Mouse (Mus musculus) ES-Bruce4 (cell line): Measurements from ENCODE around the gene Nox3. TPM values are rescaled to one million over a fixed set of nuclear protein-coding genes. Genes with fewer than 3 reads are reported as not detected.

Experiments
- H3K27ac ChIP-seq: 2 replicates; pipeline ENCODE4 v1.5.1; 2012; ENCODE audit warnings: low read length, inconsistent platforms; ENCODE audit not compliant: insufficient read depth
- H3K27me3 ChIP-seq: 2 replicates; pipeline ENCODE4 v1.6.1; 2012; ENCODE audit warnings: mild to moderate bottlenecking, low read length, inconsistent platforms; ENCODE audit not compliant: control insufficient read depth, poor library complexity, insufficient read depth, severe bottlenecking
- H3K36me3 ChIP-seq: 2 replicates; pipeline ENCODE4 v1.6.1; 2012; ENCODE audit warnings: inconsistent platforms, mild to moderate bottlenecking, low read length, moderate library complexity; ENCODE audit not compliant: control insufficient read depth, poor library complexity, insufficient read depth, severe bottlenecking
- H3K4me1 ChIP-seq: one replicate; pipeline ENCODE4 v1.8.1; 2011; ENCODE audit warnings: low read length; ENCODE audit not compliant: control insufficient read depth, insufficient read depth
- H3K4me3 ChIP-seq: 2 replicates; pipeline ENCODE4 v1.5.1; 2011; ENCODE audit warnings: low read depth, mild to moderate bottlenecking, low read length
- H3K9ac ChIP-seq: 2 replicates; pipeline ENCODE4 v1.6.1; 2012; ENCODE audit warnings: low read depth, mild to moderate bottlenecking, inconsistent platforms; ENCODE audit not compliant: poor library complexity, severe bottlenecking
- H3K9me3 ChIP-seq: replicated peaks from 2 replicates; pipeline ENCODE4 v1.6.1; 2012; ENCODE audit warnings: mild to moderate bottlenecking, low read length, inconsistent platforms; ENCODE audit not compliant: control insufficient read depth, poor library complexity, insufficient read depth, severe bottlenecking
- CTCF ChIP-seq: IDR thresholded peaks from one replicate; pipeline ENCODE4 v1.8.1; 2011; ENCODE audit warnings: low read depth, low read length
- EP300 ChIP-seq: IDR thresholded peaks from 2 replicates; pipeline ENCODE4 v1.6.1; 2011; ENCODE audit warnings: low read depth, low read length; ENCODE audit not compliant: insufficient read depth
- POLR2A ChIP-seq: IDR thresholded peaks from one replicate; pipeline ENCODE4 v1.8.1; 2011; ENCODE audit warnings: low read length; ENCODE audit not compliant: insufficient read depth
- polyA plus RNA-seq: library from polyadenylated mRNA; stranded (reverse); fragments of >200 nt; gene quantifications from 2 replicates; pipeline ENCODE4 v1.2.4, GENCODE M21; 2011; ENCODE audit warnings: low read depth; ENCODE audit not compliant: missing spikeins, insufficient read depth, insufficient read length

The Nox3 gene
- polyA plus RNA-seq, 1 experiment: not detected

DNA sequence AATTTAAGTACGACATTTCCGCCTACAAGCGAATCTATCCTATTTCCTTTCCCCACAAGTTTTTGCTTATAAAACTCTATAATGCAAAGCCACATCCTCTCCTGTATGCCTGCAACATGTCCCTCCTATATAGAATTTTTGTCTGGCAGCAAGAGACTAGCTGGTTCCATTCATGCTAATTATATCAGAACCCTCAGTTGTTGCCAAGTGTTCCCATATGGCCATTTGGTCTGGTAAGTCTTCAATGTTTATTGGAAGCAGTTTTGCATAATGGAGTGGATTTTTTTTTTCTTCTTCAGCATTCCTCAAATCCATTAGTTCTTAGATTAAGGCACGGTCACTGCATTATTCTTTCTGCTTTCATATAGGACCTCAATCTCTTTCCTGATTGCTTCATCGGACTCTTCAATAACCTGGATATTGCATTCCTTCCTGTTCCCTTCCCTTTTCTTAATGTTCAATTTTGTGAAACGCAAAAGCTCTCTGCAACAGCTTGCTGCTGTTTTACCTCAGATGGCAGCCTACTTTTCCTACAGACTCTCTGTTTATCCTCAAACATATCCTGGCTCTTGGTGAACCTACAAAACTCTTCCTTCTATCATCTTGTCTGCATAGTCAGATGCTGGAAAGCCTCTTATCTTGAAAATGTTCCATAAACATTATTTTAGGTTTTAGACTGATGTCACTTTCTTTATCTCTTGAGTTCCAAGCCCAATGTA is 92.9 kb downstream of the Nox3 start:
- Histone ChIP-seq H3K27ac (no peak overlapping the region), H3K4me3 (no peak overlapping the region), H3K9ac (no peak overlapping the region), H3K36me3 (no peaks in the 10 kb centered on the region), H3K9me3 (no peaks in the 10 kb centered on the region), H3K27me3 (no peaks in the 10 kb centered on the region), H3K4me1 (no peaks in the 10 kb centered on the region)
- TF ChIP-seq POLR2A: no peak
- no peak for TF ChIP-seq EP300
- no peak for TF ChIP-seq CTCF

DNA sequence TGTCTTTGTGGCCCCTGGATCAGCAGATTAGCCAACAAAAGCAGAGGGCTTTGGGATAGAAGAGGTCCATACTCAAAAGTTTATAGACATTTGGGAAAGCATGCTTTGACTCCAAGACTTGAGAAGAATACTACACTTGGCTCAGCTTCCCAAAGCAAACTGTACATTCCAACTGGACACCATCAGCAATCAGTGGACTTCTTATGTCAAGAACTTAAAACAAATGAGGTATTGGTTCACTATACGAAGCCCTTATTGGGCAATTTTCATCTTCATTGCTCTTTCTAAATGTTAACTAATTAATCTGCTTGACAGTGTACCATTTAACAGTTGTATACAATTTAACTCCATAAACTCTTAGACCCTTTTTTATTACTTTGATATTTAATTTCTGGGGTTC is 97.7 kb downstream of the Nox3 start:
- H3K4me3 ChIP-seq: no peak overlapping the region
- no peaks in the 10 kb centered on the region for H3K36me3 ChIP-seq
- no peaks in the 10 kb centered on the region for H3K9me3 ChIP-seq
- H3K27me3 ChIP-seq: no peaks in the 10 kb centered on the region
- TF ChIP-seq EP300: no peak
- TF ChIP-seq CTCF: no peak
- TF ChIP-seq POLR2A: no peak
- H3K4me1 ChIP-seq: no peaks in the 10 kb centered on the region
- no peak overlapping the region for H3K27ac ChIP-seq
- H3K9ac ChIP-seq: no peak overlapping the region

DNA sequence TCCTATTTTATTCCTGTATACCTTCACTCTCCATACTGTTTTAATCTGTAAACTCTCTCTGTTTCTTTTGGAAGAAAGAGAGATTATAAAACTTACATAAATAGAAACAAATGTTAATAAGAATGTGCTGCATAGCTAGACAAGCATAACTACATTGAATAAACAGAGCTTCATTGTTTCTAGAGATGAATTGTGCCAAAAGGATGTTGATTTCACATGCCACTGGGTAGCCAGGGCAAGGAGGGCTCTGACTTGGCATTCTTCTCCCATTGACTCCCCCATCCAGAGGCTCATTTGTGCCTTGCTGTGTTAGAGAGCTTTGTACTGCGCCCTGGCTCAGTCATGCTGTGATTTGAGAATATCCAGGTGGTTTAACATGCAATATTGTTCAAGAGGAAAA is 98.2 kb downstream of the Nox3 start:
- Histone ChIP-seq H3K4me3 (no peak overlapping the region), H3K27ac (no peak overlapping the region), H3K9ac (no peak overlapping the region), H3K9me3 (no peaks in the 10 kb centered on the region), H3K36me3 (no peaks in the 10 kb centered on the region), H3K27me3 (no peaks in the 10 kb centered on the region), H3K4me1 (no peaks in the 10 kb centered on the region)
- TF ChIP-seq EP300 (no peak), POLR2A (no peak)

DNA sequence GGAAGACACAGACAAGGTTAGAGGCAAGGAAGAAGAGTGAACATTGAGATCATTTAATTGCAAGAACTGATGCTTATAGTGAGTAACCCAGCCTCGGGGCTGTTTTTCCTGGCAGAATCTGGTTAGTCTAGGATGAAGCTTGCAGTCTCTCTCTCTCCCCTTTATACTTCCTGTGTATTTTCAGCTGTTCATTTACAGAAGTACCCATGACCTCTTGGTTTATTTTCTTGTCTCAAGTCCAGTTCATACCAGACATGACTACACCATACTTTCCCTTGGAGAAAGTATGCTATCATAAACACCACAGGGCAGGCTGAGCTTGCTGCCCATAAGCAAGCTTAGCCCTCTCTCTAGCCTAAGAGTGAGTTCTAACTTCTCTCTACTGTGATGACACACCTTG is 98.9 kb downstream of the Nox3 start:
- Histone ChIP-seq H3K4me3 (no peak overlapping the region), H3K9ac (no peak overlapping the region), H3K27ac (no peak overlapping the region), H3K27me3 (no peaks in the 10 kb centered on the region), H3K9me3 (no peaks in the 10 kb centered on the region), H3K4me1 (no peaks in the 10 kb centered on the region), H3K36me3 (no peaks in the 10 kb centered on the region)
- TF ChIP-seq POLR2A (no peak), CTCF (no peak)

Other genes starting within 250 kb of the Nox3 start
- gene Cldn20, start 163.7 kb downstream of the Nox3 start, polyA plus RNA-seq: not detected in 2 replicates
- gene Tfb1m, start 138.5 kb downstream of the Nox3 start, polyA plus RNA-seq: 35.6 and 39.6 TPM in 2 replicates